Mouse (Mus musculus) G1E (cell line): ENCODE measurements at regions not wholly inside any gene's neighbourhood (a gene's known extent, or its start where the extent isn't known, plus 50 kb on each side); places are given as distances from the start of the nearest gene placed in this dataset.

Experiments
- ATAC-seq: 2 replicates; pipeline ENCODE4 v1.8.0; 2016; ENCODE audit warnings: mild to moderate bottlenecking; ENCODE audit not compliant: insufficient number of reproducible peaks, poor library complexity, low FRiP score, severe bottlenecking; ENCODE audit errors: extremely low read depth
- DNase-seq: peaks from one replicate; pipeline ENCODE4 v3.0.0; 2012; ENCODE audit warnings: low spot score
- H3K27me3 ChIP-seq: 2 replicates; pipeline ENCODE4 v1.6.1; 2012; ENCODE audit warnings: mild to moderate bottlenecking, low read length, inconsistent platforms; ENCODE audit not compliant: insufficient read depth
- H3K36me3 ChIP-seq: replicated peaks from 2 replicates; pipeline ENCODE3; 2012; ENCODE audit warnings: mild to moderate bottlenecking, inconsistent platforms
- H3K4me1 ChIP-seq: 2 replicates; pipeline ENCODE4 v1.6.1; 2012; ENCODE audit warnings: low read depth, low read length, inconsistent platforms, mixed read lengths; ENCODE audit not compliant: insufficient read depth
- H3K4me3 ChIP-seq: 2 replicates; pipeline ENCODE4 v1.5.1; 2012; ENCODE audit warnings: low read depth, mild to moderate bottlenecking, inconsistent platforms, low read length, moderate library complexity, mixed read lengths
- H3K9me3 ChIP-seq: replicated peaks from 2 replicates; pipeline ENCODE4 v1.6.1; 2012; ENCODE audit warnings: inconsistent platforms
- CTCF ChIP-seq: IDR thresholded peaks from 2 replicates; pipeline ENCODE4 v1.5.1; 2012; ENCODE audit warnings: low read depth, low read length, inconsistent platforms, mixed read lengths
- GATA1 ChIP-seq: IDR thresholded peaks from 2 replicates; pipeline ENCODE4 v1.6.1; 2012; ENCODE audit warnings: borderline replicate concordance, low read length, inconsistent platforms, mixed read lengths
- GATA2 ChIP-seq: IDR thresholded peaks from 2 replicates; pipeline ENCODE4 v1.6.1; 2012; ENCODE audit warnings: low read depth, low read length, inconsistent platforms, borderline replicate concordance
- POLR2AphosphoS5 ChIP-seq: IDR thresholded peaks from 2 replicates; pipeline ENCODE4 v1.6.1; 2012; ENCODE audit warnings: low read depth, low read length, inconsistent platforms; ENCODE audit not compliant: insufficient replicate concordance
- TAL1 ChIP-seq: conservative IDR thresholded peaks from 2 replicates; pipeline ENCODE4 v1.6.1; 2012; ENCODE audit warnings: low read depth, low read length, inconsistent platforms, mixed read lengths

GRCm38 (mm10) chr1:75925046-75925445 lies 379.0 kb downstream of the Slc4a3 start:
- H3K9me3 ChIP-seq = peaks cover 75% of the 10 kb centered on the region
- ATAC-seq = no peak
- no peaks in the 10 kb centered on the region for H3K27me3 ChIP-seq

GRCm38 (mm10) chr1:75925802-75926201 lies 379.7 kb downstream of the Slc4a3 start:
- H3K4me1 ChIP-seq = no peaks in the 10 kb centered on the region
- H3K27me3 ChIP-seq = no peaks in the 10 kb centered on the region
- H3K4me3 ChIP-seq = no peak overlapping the region
- H3K36me3 ChIP-seq = no peaks in the 10 kb centered on the region
- TF ChIP-seq TAL1 = no peak
- TF ChIP-seq GATA1 = no peak
- TF ChIP-seq POLR2AphosphoS5 = no peak
- no peak for TF ChIP-seq CTCF
- TF ChIP-seq GATA2 = no peak
- ATAC-seq = no peak
- no peak for DNase-seq
- peaks cover 75% of the 10 kb centered on the region for H3K9me3 ChIP-seq

More at GRCm38 (mm10) chr1:75925046-75925445, 379.0 kb downstream of the Slc4a3 start:
- no peak overlapping the region for H3K4me3 ChIP-seq
- H3K36me3 ChIP-seq = no peaks in the 10 kb centered on the region
- DNase-seq = no peak
- no peaks in the 10 kb centered on the region for H3K4me1 ChIP-seq
- no peak for TF ChIP-seq GATA2
- TF ChIP-seq GATA1 = no peak
- no peak for TF ChIP-seq POLR2AphosphoS5
- TF ChIP-seq TAL1 = no peak
- no peak for TF ChIP-seq CTCF

- no peaks in the 10 kb centered on the region for H3K27me3 ChIP-seq
Observed at GRCm38 (mm10) chr1:75931852-75932251, 385.8 kb downstream of the Slc4a3 start.

GRCm38 (mm10) chr1:75933831-75934230 lies 387.8 kb downstream of the Slc4a3 start:
- no peak for DNase-seq
- H3K4me1 ChIP-seq = no peaks in the 10 kb centered on the region
- TF ChIP-seq CTCF (no peak), GATA2 (no peak), POLR2AphosphoS5 (no peak), GATA1 (no peak), TAL1 (no peak)
- H3K36me3 ChIP-seq = no peaks in the 10 kb centered on the region
- no peak for ATAC-seq
- H3K9me3 ChIP-seq = peaks cover 69% of the 10 kb centered on the region
- H3K27me3 ChIP-seq = no peaks in the 10 kb centered on the region
- no peak overlapping the region for H3K4me3 ChIP-seq

More at GRCm38 (mm10) chr1:75931852-75932251, 385.8 kb downstream of the Slc4a3 start:
- Histone ChIP-seq H3K36me3 (no peaks in the 10 kb centered on the region), H3K4me1 (no peaks in the 10 kb centered on the region), H3K4me3 (no peak overlapping the region), H3K9me3 (peaks cover 66% of the 10 kb centered on the region)
- DNase-seq = no peak
- no peak for ATAC-seq
- TF ChIP-seq POLR2AphosphoS5 (no peak), GATA1 (no peak), TAL1 (no peak), CTCF (no peak), GATA2 (no peak)

GRCm38 (mm10) chr1:75934761-75935160 lies 388.7 kb downstream of the Slc4a3 start:
- ATAC-seq (no peak), DNase-seq (no peak)
- Histone ChIP-seq H3K4me3 (no peak overlapping the region), H3K9me3 (peaks cover 69% of the 10 kb centered on the region), H3K27me3 (no peaks in the 10 kb centered on the region), H3K36me3 (no peaks in the 10 kb centered on the region), H3K4me1 (no peaks in the 10 kb centered on the region)
- TF ChIP-seq POLR2AphosphoS5 (no peak), GATA2 (no peak), TAL1 (no peak), CTCF (no peak), GATA1 (no peak)

- DNase-seq (no peak), ATAC-seq (no peak)
- Histone ChIP-seq H3K27me3 (no peaks in the 10 kb centered on the region), H3K4me3 (no peak overlapping the region), H3K36me3 (no peaks in the 10 kb centered on the region), H3K4me1 (no peaks in the 10 kb centered on the region), H3K9me3 (peaks cover 58% of the 10 kb centered on the region)
- TF ChIP-seq GATA1 = no peak
- no peak for TF ChIP-seq TAL1
- TF ChIP-seq GATA2 = no peak
- TF ChIP-seq CTCF = no peak
- TF ChIP-seq POLR2AphosphoS5 = no peak
Observed at GRCm38 (mm10) chr1:75935866-75936265, 389.8 kb downstream of the Slc4a3 start.

GRCm38 (mm10) chr1:75936596-75936995 lies 390.5 kb downstream of the Slc4a3 start:
- no peak for ATAC-seq
- no peaks in the 10 kb centered on the region for H3K36me3 ChIP-seq
- DNase-seq = no peak
- H3K9me3 ChIP-seq = peaks cover 59% of the 10 kb centered on the region
- H3K27me3 ChIP-seq = no peaks in the 10 kb centered on the region
- no peaks in the 10 kb centered on the region for H3K4me1 ChIP-seq
- H3K4me3 ChIP-seq = no peak overlapping the region
- TF ChIP-seq GATA1 (no peak), GATA2 (no peak), POLR2AphosphoS5 (no peak), CTCF (no peak), TAL1 (no peak)
